Mouse (Mus musculus): ENCODE data around the gene Fzr1.

The Fzr1 gene

GRCm38 (mm10) chr10:81355533-81355932 is 22.8 kb downstream of the Fzr1 start:
- no peak for DNase-seq (ENCODE audit: low read depth)

GRCm38 (mm10) chr10:81354738-81355477 is 23.4 kb downstream of the Fzr1 start:
- DNase-seq (ENCODE audit: low read depth), result peak; percentile 69

- peak; percentile 62 for DNase-seq (ENCODE audit: low read depth)
These were observed 26.5 kb downstream of the Fzr1 start for GRCm38 (mm10) chr10:81351678-81352291.

DNA sequence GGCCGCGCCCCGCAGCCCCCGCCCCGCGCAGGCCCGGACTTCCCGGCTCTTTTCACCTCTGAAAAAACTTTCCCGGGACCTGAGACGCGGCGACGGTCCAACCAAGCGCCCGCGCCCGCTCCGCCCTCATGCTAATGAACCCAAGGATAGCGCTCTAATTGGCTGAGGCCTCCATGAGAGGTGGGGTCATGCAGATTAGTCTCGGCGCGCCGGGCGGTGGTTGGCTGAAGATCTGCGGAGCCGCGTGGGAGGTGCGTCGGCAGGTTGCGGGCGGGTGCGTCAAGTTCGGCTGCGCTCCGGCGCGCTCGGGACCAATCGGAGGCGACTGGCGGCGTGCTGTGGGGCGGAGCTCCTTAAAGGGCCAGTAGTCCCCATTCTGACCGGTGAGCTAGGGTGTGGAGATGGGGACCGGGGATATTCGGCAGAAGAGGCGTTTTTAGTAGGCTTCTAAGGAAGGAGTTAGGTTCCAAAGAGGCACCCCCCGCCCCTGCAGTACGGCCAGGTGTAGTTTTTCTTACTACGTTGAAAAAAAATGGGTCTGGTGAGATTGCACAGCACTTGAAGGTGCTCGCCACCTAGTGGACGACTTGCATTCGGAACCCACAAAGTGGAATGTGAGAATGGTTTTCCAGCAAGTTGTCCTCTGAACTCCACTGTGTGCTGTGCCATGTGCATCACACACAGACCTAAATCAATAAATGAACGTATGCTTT is 27.8 kb downstream of the Fzr1 start, which contains the start of gene Hmg20b:
TSS of gene Hmg20b (minus strand) at position 130 of the 713 bp plus-strand sequence.
- DNase-seq (ENCODE audit: low read depth), result peak; percentile 100

DNA sequence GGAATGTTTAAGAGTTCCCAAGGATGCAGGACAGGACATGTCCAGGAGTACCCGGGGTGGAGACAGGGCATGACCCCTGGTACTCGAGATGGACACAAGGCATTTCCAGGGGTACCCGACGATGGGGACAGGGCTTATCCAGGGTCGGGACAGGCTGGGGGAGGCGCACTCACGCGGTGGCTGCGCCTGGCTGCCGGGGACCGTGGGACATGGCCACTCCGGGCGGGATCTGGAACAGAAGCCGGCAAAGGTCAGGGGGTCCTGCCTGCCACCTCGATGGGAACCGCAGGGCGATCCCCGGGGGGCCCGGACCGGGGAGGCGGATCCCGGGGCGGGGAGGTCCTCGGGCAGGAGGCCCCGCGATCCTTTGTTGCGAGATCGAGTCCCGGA is 28.4 kb downstream of the Fzr1 start:
- DNase-seq (ENCODE audit: low read depth), result no peak

DNA sequence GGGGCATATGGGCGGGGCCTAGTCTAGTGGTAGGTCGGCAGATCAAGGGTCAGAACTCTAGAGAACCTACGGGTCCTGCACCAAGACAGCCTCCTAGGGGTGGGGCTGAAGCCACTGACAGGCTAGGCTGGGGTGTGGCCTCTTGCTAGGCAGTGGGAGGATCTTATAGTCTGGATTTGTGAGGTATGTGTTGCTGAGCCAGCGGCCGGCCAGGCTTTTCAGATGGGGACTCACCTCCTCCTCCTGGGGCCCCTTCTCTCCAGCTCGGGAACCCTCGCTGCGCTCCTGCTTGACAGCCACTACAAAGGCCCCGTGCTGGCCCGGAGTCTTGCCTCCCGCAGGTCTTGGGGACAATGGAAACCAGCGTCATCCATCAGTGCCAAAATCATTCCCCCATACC is 29.2 kb downstream of the Fzr1 start:
- peak; percentile 74 for DNase-seq (ENCODE audit: low read depth)

DNA sequence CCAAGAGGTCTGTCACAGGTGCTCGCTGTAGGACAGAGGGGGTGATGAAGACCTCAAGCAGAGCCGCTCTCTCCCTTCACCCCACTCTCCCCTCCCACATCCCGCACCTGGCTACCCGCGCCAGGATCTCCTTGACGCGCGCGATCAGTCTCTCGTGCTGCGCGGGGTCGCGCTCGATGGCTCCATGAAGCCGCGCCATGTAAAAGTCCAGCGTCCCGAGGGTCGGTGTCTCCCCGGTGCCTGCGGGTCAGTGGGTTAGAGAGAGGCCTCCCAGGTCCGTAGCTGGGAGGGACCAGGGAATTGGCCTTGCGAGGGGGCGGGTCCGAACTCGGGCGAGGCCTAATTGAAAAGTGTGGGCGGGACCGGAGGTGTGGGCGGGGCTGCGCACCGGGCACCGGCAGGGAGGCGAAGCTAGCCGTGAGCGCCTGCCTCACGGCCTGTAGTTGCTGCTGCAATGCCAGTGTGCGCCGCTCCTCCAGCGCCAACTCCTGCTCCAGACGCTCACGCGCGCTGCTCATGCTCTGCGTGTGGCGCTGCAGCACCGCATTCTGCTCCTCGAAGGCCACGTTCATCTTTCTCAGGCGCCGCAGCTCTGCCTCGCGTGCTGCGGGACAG is 31.8 kb downstream of the Fzr1 start:
- DNase-seq (ENCODE audit: low read depth), result no peak

DNA sequence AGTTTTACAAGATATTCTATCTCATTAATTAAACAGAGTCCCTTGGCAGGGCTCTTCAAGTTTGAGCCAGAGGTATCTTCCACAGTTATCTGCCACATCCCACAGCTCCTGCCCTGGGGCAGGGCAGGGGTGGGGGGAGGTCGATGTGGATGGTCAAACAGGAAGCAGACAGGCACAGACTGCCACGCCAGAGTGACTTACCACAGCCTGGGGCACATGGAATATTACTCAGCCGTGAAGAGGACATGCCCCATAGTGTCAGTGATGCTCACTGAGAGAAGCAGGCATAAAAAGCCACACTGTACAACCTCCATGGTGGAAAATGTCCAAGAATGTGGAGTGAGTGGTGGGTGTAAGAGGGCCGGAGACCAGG is 33.2 kb downstream of the Fzr1 start:
- no peak for DNase-seq (ENCODE audit: low read depth)

- DNase-seq (ENCODE audit: low read depth), result peak; percentile 43
These were observed 33.7 kb downstream of the Fzr1 start for GRCm38 (mm10) chr10:81344421-81345161.

DNA sequence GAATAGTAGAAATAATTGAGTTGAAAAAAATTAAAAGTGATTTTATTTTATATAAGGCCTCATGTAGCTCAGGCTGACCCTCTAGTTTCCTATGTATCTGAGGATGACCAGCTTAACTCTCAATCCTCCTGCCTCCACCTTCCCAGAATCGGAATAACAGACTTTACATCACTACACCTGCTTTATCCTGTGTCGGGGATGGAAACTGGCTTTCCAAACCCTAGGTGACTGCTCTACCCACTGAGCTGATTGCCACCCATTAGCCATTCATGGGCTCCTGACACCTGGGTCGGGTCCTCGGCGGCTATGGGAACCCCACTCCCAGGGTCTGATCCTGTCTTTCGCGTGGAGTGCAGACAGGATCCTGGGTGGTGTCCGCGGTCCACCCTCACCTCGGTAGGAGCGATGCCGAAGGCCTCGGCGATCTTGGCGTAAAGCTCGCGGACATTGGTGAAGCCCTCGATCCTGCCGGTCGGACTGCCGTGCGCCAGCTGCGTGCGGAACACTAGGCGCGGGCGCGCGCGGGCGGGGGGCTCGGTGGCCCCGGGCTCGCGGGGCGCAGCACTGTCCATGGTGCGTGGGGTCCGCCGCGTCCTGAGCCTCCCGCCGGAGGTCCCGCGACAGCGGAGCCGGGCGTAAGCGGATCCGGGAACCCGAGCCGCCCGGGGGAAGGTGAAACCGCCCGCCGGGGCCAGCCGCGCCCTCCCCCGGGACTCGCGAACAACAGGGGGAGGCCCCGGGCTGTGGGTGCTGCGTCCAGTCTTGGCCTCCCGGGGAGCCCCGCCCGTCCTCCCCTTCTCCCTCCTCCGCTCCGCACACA is 35.4 kb downstream of the Fzr1 start, which contains the start of gene Gipc3:
TSS of gene Gipc3 (minus strand) at position 581 of the 820 bp plus-strand sequence.
- no peak for DNase-seq (ENCODE audit: low read depth)

- peak; percentile 85 for DNase-seq (ENCODE audit: low read depth)
These were observed 36.9 kb downstream of the Fzr1 start for GRCm38 (mm10) chr10:81341333-81341949.

DNA sequence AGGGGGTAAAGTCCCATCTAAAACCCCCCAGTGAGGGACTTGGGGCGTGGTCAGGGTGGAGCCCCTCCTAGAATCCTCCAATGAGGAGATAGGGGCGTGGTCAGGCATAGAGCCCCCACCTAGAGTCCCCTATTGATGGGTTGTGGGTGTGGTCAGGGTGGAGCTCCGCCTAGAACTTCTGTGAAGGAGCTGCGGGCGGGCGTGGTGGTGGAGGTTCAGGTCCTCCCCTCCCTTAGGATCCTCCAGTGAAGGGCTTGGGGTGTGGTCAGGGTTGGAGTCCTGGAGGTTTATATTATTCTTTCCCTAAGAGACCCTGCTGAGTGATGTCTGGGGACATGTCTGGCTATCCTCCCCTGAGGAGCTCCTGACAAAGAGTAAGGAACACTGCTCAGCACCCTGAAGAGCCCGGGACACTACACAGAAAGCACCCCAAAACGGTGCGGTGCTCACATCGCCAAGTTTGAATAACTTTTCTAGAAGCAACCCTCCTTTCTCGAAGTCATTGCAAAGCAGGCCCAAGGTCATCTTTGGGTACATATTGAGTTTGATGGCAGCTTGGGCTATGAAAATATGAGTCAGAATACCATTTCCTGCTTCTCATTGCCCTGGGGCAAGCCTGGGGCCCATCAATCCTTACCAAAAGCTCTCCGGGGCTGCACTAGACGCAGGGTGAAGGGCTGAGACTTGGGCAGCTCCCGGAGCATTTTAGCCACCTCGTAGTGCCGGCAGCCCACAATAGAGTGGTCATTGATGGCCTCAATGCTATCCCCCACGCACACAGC is 37.6 kb downstream of the Fzr1 start:
- no peak for DNase-seq (ENCODE audit: low read depth)

GRCm38 (mm10) chr10:81336558-81336957 is 41.8 kb downstream of the Fzr1 start:
- DNase-seq (ENCODE audit: low read depth), result no peak

GRCm38 (mm10) chr10:81335393-81336340 is 42.6 kb downstream of the Fzr1 start:
- peak; percentile 85 for DNase-seq (ENCODE audit: low read depth)

DNA sequence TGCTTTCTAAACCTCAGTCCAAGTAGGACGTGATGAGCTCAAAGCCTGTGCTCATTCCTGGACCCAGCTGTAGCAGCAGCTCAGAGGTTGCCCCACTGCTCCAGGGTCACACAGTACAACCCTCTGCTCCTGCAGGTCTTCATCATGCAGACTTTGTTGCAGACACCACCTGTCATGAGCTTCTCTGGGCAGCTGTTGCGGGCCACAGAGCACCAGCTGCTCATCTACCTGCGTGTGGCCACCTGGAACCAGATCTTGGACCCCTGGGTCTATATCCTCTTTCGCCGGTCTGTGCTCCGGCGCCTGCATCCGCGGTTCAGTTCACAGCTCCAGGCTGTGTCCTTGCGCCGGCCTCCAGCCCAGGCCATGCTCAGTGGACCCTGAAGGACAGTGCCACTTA is 44.0 kb downstream of the Fzr1 start:
- no peak for DNase-seq (ENCODE audit: low read depth)

GRCm38 (mm10) chr10:81332277-81332676 is 46.0 kb downstream of the Fzr1 start:
- DNase-seq (ENCODE audit: low read depth), result no peak

GRCm38 (mm10) chr10:81330007-81330406 is 48.3 kb downstream of the Fzr1 start:
- DNase-seq (ENCODE audit: low read depth), result peak; percentile 77

DNA sequence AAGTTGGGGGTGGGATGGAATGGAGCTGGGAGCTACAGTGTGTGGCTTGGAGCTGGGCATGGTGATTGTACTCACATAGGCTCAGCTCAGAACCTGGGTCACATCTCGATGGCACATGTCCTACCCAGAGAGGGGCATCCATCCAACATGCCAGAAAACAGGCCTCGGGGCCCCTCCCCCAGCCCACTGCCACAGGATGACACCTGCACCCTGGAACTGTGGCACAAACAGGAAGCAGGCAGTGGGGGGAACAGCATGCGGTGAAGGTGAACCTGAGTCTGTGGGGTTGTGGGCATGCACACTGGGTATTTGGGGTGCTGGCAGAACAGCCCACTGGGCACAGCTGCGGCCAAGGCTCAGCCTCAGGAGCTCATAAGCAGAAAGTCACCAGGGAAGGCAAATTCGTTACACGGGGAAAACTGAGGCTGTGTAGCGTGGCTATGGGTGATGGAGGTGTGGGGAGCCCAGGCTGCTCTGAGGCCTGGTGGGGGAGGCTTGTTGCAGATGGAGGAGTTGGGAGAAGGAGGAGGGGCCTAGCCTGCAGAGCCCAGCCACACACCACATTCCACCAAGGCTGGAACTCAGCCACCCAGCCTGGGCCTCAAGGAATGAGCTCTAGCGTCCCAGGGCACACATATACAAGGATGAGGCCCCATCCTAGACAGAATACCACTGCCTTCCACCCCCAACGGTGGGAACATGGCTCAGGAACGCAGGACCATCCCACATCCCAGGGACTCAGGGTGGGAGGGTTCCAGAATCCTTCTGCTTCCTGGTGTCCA is 48.9 kb downstream of the Fzr1 start:
- DNase-seq (ENCODE audit: low read depth), result peak; percentile 95

Data from NIH3T3 (cell line).